Mouse (Mus musculus): Measurements from ENCODE around the gene Cfap97d1. TPM values are rescaled to one million over a fixed set of nuclear protein-coding genes. Genes with fewer than 3 reads are reported as not detected.

Gene Cfap97d1
- polyA plus RNA-seq, 1 experiment from 2014 or later: not detected

- H3K4me2 ChIP-seq: no peak overlapping the region
- no peak overlapping the region for H3K9ac ChIP-seq (ENCODE audit: low read depth, low read length)
- peaks cover 14% of the 10 kb centered on the region for H3K4me1 ChIP-seq (ENCODE audit: control insufficient read depth, insufficient read depth, low read length)
- H3K27ac ChIP-seq (ENCODE audit: low read depth, low read length): no peak overlapping the region
- peaks cover 10% of the 10 kb centered on the region for H3K27me3 ChIP-seq (ENCODE audit: control insufficient read depth, insufficient read depth, low read length)
- H3K9me3 ChIP-seq (replicated peaks; ENCODE audit: control insufficient read depth, low read length): no peaks in the 10 kb centered on the region
- no peaks in the 10 kb centered on the region for H3K36me3 ChIP-seq (ENCODE audit: control insufficient read depth, insufficient read depth, low read length)
- no peak overlapping the region for H3K4me3 ChIP-seq (ENCODE audit: low read depth, low read length)
- 62% methylated on average over 4 of the region's 4 CpGs for WGBS (ENCODE audit: insufficient replicate concordance)
- no peak for ATAC-seq (replicated peaks; ENCODE audit: insufficient number of reproducible peaks, low FRiP score, low TSS enrichment)
Measured at GRCm38 (mm10) chr11:102029304-102029703, 45.2 kb downstream of the Cfap97d1 start.

DNA sequence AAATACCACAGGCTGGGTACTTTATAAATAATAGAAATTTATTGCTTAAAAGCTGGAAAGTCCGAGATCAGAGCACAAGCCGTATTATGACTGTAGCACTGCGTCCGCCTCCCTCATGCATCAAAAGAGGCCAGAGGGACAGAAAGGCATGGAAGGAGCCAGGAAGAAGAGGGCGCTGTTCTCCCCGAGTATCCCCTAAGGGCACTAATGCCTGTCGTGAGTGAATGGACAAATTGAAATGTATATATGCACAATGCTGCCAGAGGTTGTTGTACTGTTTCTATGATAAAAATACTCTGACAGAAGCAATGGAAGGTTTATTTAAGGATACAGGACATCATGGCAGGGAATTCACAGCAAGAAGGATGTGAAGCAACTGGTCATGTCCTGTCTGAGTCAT, 45.9 kb downstream of the Cfap97d1 start:
- no peaks in the 10 kb centered on the region for H3K9me3 ChIP-seq (replicated peaks; ENCODE audit: control insufficient read depth, low read length)
- H3K4me1 ChIP-seq (ENCODE audit: control insufficient read depth, insufficient read depth, low read length): peaks cover 14% of the 10 kb centered on the region
- H3K4me2 ChIP-seq: no peak overlapping the region
- WGBS (ENCODE audit: insufficient replicate concordance): 36% methylated on average over 7 of the region's 7 CpGs
- H3K4me3 ChIP-seq (ENCODE audit: low read depth, low read length): no peak overlapping the region
- no peaks in the 10 kb centered on the region for H3K36me3 ChIP-seq (ENCODE audit: control insufficient read depth, insufficient read depth, low read length)
- no peak for ATAC-seq (replicated peaks; ENCODE audit: insufficient number of reproducible peaks, low FRiP score, low TSS enrichment)
- H3K27ac ChIP-seq (ENCODE audit: low read depth, low read length): no peak overlapping the region
- H3K9ac ChIP-seq (ENCODE audit: low read depth, low read length): no peak overlapping the region
- peaks cover 9% of the 10 kb centered on the region for H3K27me3 ChIP-seq (ENCODE audit: control insufficient read depth, insufficient read depth, low read length)

DNA sequence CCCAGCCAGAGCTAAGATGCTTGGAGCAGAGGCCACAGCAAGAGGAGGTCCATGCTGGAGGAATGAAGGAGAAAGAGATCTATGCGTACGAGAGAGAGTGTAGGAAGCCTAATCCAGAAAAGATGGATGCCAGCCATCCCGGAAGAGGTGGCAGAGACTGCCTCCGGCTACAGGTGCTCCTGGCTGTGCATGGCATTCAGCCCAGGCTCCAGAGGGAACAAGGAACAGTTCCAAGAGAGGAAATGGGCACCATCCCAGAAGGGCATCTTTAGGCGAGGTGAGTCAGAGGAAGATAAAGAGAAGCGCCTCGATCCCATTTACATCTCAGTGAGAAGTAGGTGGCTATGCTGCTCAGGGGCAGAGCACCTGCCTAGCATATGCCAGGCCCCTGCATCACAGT, 47.1 kb downstream of the Cfap97d1 start:
- H3K27ac ChIP-seq (ENCODE audit: low read depth, low read length): no peak overlapping the region
- no peak for ATAC-seq (replicated peaks; ENCODE audit: insufficient number of reproducible peaks, low FRiP score, low TSS enrichment)
- H3K4me3 ChIP-seq (ENCODE audit: low read depth, low read length): no peak overlapping the region
- peaks cover under 1% of the 10 kb centered on the region for H3K27me3 ChIP-seq (ENCODE audit: control insufficient read depth, insufficient read depth, low read length)
- 78% methylated on average over 7 of the region's 7 CpGs for WGBS (ENCODE audit: insufficient replicate concordance)
- no peaks in the 10 kb centered on the region for H3K9me3 ChIP-seq (replicated peaks; ENCODE audit: control insufficient read depth, low read length)
- H3K4me2 ChIP-seq: no peak overlapping the region
- no peak overlapping the region for H3K9ac ChIP-seq (ENCODE audit: low read depth, low read length)
- H3K4me1 ChIP-seq (ENCODE audit: control insufficient read depth, insufficient read depth, low read length): peaks cover 9% of the 10 kb centered on the region
- H3K36me3 ChIP-seq (ENCODE audit: control insufficient read depth, insufficient read depth, low read length): no peaks in the 10 kb centered on the region

- Histone ChIP-seq H3K27me3 (ENCODE audit: control insufficient read depth, insufficient read depth, low read length) (0 out of 2 replicates have a peak, but pooled peaks cover 2% of the 10 kb centered on the region), H3K4me2 (no peak overlapping the region), H3K4me3 (ENCODE audit: low read depth, low read length) (no peak overlapping the region), H3K9me3 (replicated peaks; ENCODE audit: control insufficient read depth, low read length) (no peaks in the 10 kb centered on the region), H3K36me3 (ENCODE audit: control insufficient read depth, insufficient read depth, low read length) (no peaks in the 10 kb centered on the region), H3K9ac (ENCODE audit: low read depth, low read length) (no peak overlapping the region), H3K27ac (ENCODE audit: low read depth, low read length) (no peak overlapping the region), H3K4me1 (ENCODE audit: control insufficient read depth, insufficient read depth, low read length) (no peaks in the 10 kb centered on the region)
- 87% methylated on average over 12 of the region's 12 CpGs for WGBS (ENCODE audit: insufficient replicate concordance)
- ATAC-seq (replicated peaks; ENCODE audit: insufficient number of reproducible peaks, low FRiP score, low TSS enrichment): no peak
Measured at GRCm38 (mm10) chr11:102033055-102033591, 49.0 kb downstream of the Cfap97d1 start.

- H3K4me2 ChIP-seq: no peak overlapping the region
- no peaks in the 10 kb centered on the region for H3K4me1 ChIP-seq (ENCODE audit: control insufficient read depth, insufficient read depth, low read length)
- no peak for ATAC-seq (replicated peaks; ENCODE audit: insufficient number of reproducible peaks, low FRiP score, low TSS enrichment)
- H3K4me3 ChIP-seq (ENCODE audit: low read depth, low read length): no peak overlapping the region
- H3K9me3 ChIP-seq (replicated peaks; ENCODE audit: control insufficient read depth, low read length): no peaks in the 10 kb centered on the region
- no peak overlapping the region for H3K27ac ChIP-seq (ENCODE audit: low read depth, low read length)
- no peak overlapping the region for H3K9ac ChIP-seq (ENCODE audit: low read depth, low read length)
- 74% methylated on average over 8 of the region's 8 CpGs for WGBS (ENCODE audit: insufficient replicate concordance)
- 0 out of 2 replicates have a peak, but pooled peaks cover 2% of the 10 kb centered on the region for H3K27me3 ChIP-seq (ENCODE audit: control insufficient read depth, insufficient read depth, low read length)
- no peaks in the 10 kb centered on the region for H3K36me3 ChIP-seq (ENCODE audit: control insufficient read depth, insufficient read depth, low read length)
Measured at GRCm38 (mm10) chr11:102034887-102035286, 50.8 kb downstream of the Cfap97d1 start.

- H3K27ac ChIP-seq (ENCODE audit: low read depth, low read length): no peak overlapping the region
- no peaks in the 10 kb centered on the region for H3K9me3 ChIP-seq (replicated peaks; ENCODE audit: control insufficient read depth, low read length)
- 0 out of 2 replicates have a peak, but pooled peaks cover 2% of the 10 kb centered on the region for H3K27me3 ChIP-seq (ENCODE audit: control insufficient read depth, insufficient read depth, low read length)
- no peak overlapping the region for H3K4me2 ChIP-seq
- H3K4me3 ChIP-seq (ENCODE audit: low read depth, low read length): no peak overlapping the region
- 56% methylated on average over 5 of the region's 5 CpGs for WGBS (ENCODE audit: insufficient replicate concordance)
- H3K9ac ChIP-seq (ENCODE audit: low read depth, low read length): no peak overlapping the region
- H3K36me3 ChIP-seq (ENCODE audit: control insufficient read depth, insufficient read depth, low read length): no peaks in the 10 kb centered on the region
- no peak for ATAC-seq (replicated peaks; ENCODE audit: insufficient number of reproducible peaks, low FRiP score, low TSS enrichment)
- H3K4me1 ChIP-seq (ENCODE audit: control insufficient read depth, insufficient read depth, low read length): no peaks in the 10 kb centered on the region
Measured at GRCm38 (mm10) chr11:102035456-102035960, 51.4 kb downstream of the Cfap97d1 start.

DNA sequence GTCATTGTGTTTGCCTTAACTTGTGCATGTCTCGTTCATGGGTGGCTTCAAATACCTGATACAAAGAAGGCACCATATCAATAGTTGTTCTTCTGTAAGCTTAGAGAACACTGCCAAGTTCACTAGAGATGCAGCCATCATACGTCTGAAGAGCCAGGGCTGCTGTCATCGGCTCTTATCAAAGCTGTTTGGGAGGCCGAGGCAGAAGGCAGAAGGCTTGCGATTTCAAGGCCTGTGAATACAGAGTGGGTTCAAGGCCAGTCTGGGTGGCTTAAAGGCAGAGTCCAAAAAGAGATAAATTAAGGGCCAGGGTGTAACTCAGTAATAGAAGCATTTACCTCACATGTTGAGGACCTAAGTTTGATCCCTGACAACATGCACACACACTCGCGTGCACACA, 52.3 kb downstream of the Cfap97d1 start:
- Histone ChIP-seq H3K9ac (ENCODE audit: low read depth, low read length) (no peak overlapping the region), H3K4me3 (ENCODE audit: low read depth, low read length) (no peak overlapping the region), H3K27me3 (ENCODE audit: control insufficient read depth, insufficient read depth, low read length) (0 out of 2 replicates have a peak, but pooled peaks cover 2% of the 10 kb centered on the region), H3K27ac (ENCODE audit: low read depth, low read length) (no peak overlapping the region), H3K36me3 (ENCODE audit: control insufficient read depth, insufficient read depth, low read length) (no peaks in the 10 kb centered on the region), H3K9me3 (replicated peaks; ENCODE audit: control insufficient read depth, low read length) (no peaks in the 10 kb centered on the region), H3K4me1 (ENCODE audit: control insufficient read depth, insufficient read depth, low read length) (no peaks in the 10 kb centered on the region), H3K4me2 (no peak overlapping the region)
- 49% methylated on average over 7 of the region's 7 CpGs for WGBS (ENCODE audit: insufficient replicate concordance)
- ATAC-seq (replicated peaks; ENCODE audit: insufficient number of reproducible peaks, low FRiP score, low TSS enrichment): no peak

DNA sequence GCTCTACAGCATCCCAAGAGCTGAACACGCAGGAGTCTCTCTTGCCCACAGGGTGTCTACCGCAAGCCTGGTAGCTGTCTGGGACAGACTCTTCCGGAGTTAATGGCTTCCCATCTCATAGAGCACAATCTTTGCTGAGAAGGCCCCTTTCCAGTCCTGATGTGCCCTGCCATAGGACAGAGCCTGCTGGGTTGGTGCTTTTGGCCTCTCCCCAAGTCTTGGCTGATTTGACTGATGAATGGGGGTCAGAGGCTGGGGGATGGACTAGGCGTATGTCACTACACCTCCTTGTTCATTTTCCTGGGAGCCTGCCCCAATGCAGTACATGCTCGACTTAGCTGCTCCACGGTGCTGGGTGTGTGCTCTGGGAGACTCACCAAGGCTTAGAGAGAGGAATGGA, 53.7 kb downstream of the Cfap97d1 start:
- Histone ChIP-seq H3K4me1 (ENCODE audit: control insufficient read depth, insufficient read depth, low read length) (no peaks in the 10 kb centered on the region), H3K27me3 (ENCODE audit: control insufficient read depth, insufficient read depth, low read length) (0 out of 2 replicates have a peak, but pooled peaks cover 2% of the 10 kb centered on the region), H3K9me3 (replicated peaks; ENCODE audit: control insufficient read depth, low read length) (no peaks in the 10 kb centered on the region), H3K4me2 (no peak overlapping the region), H3K9ac (ENCODE audit: low read depth, low read length) (no peak overlapping the region), H3K36me3 (ENCODE audit: control insufficient read depth, insufficient read depth, low read length) (no peaks in the 10 kb centered on the region), H3K4me3 (ENCODE audit: low read depth, low read length) (no peak overlapping the region), H3K27ac (ENCODE audit: low read depth, low read length) (no peak overlapping the region)
- no peak for ATAC-seq (replicated peaks; ENCODE audit: insufficient number of reproducible peaks, low FRiP score, low TSS enrichment)
- 72% methylated on average over 6 of the region's 6 CpGs for WGBS (ENCODE audit: insufficient replicate concordance)

GRCm38 (mm10) chr11:102039487-102040137, 55.5 kb downstream of the Cfap97d1 start:
- Histone ChIP-seq H3K27ac (ENCODE audit: low read depth, low read length) (no peak overlapping the region), H3K27me3 (ENCODE audit: control insufficient read depth, insufficient read depth, low read length) (0 out of 2 replicates have a peak, but pooled peaks cover 2% of the 10 kb centered on the region), H3K36me3 (ENCODE audit: control insufficient read depth, insufficient read depth, low read length) (no peaks in the 10 kb centered on the region), H3K9ac (ENCODE audit: low read depth, low read length) (no peak overlapping the region), H3K4me2 (no peak overlapping the region), H3K4me3 (ENCODE audit: low read depth, low read length) (no peak overlapping the region), H3K4me1 (ENCODE audit: control insufficient read depth, insufficient read depth, low read length) (no peaks in the 10 kb centered on the region), H3K9me3 (replicated peaks; ENCODE audit: control insufficient read depth, low read length) (no peaks in the 10 kb centered on the region)
- ATAC-seq (replicated peaks; ENCODE audit: insufficient number of reproducible peaks, low FRiP score, low TSS enrichment): no peak
- WGBS (ENCODE audit: insufficient replicate concordance): 68% methylated on average over 13 of the region's 13 CpGs
